Mouse (Mus musculus) heart, embryonic 14.5 days (tissue): ENCODE measurements around the gene Clcn1. TPM values are rescaled to one million over a fixed set of nuclear protein-coding genes. Genes with fewer than 3 reads are reported as not detected.

Experiments
- ATAC-seq: fragments of 200-750 bp; cut with Nextera tagmentation; 2 replicates; pipeline ENCODE4 v1.8.0; 2017; ENCODE audit warnings: low read depth, moderate TSS enrichment; ENCODE audit not compliant: insufficient number of reproducible peaks, insufficient read depth, low FRiP score
- H3K27ac ChIP-seq, 2 experiments: fragments of 200-500 bp in 1 of 2; fragments of 300-500 bp in 1 of 2; sonication (generic) in 1 of 2; replicated peaks in 1 of 2; 2 replicates each; pipeline ENCODE4 v1.5.1; 2012 to 2014; ENCODE audit warnings: low read depth in 2 of 2, low read length in 2 of 2, control low read depth in 1 of 2, mild to moderate bottlenecking in 1 of 2, mixed read lengths in 1 of 2; ENCODE audit not compliant: control insufficient read depth in 1 of 2, insufficient read depth in 1 of 2
- H3K27me3 ChIP-seq: fragments of 300-500 bp; sonication (generic); 2 replicates; pipeline ENCODE4 v1.6.1; 2014; ENCODE audit warnings: mild to moderate bottlenecking, low read length, control low read depth; ENCODE audit not compliant: control insufficient read depth, insufficient read depth
- H3K36me3 ChIP-seq: fragments of 300-500 bp; sonication (generic); 2 replicates; pipeline ENCODE4 v1.6.1; 2014; ENCODE audit warnings: mild to moderate bottlenecking, control low read depth, low read length, mixed read lengths; ENCODE audit not compliant: control insufficient read depth, insufficient read depth
- H3K4me1 ChIP-seq, 2 experiments: fragments of 200-500 bp in 1 of 2; fragments of 300-500 bp in 1 of 2; sonication (generic) in 1 of 2; 2 replicates each; pipeline ENCODE4 v1.6.1; 2012 to 2014; ENCODE audit warnings: low read length in 2 of 2, control low read depth in 1 of 2, mixed read lengths in 1 of 2; ENCODE audit not compliant: control insufficient read depth in 2 of 2, insufficient read depth in 2 of 2
- H3K4me2 ChIP-seq: fragments of 300-500 bp; sonication (generic); 2 replicates; pipeline ENCODE4 v1.6.1; 2014; ENCODE audit warnings: mild to moderate bottlenecking, low read length
- H3K4me3 ChIP-seq, 2 experiments: fragments of 200-500 bp in 1 of 2; fragments of 300-500 bp in 1 of 2; sonication (generic) in 1 of 2; 2 replicates each; pipeline ENCODE4 v1.5.1; 2012 to 2014; ENCODE audit warnings: low read length in 2 of 2, mild to moderate bottlenecking in 2 of 2, control low read depth in 1 of 2, low read depth in 1 of 2, moderate library complexity in 1 of 2; ENCODE audit not compliant: control insufficient read depth in 1 of 2, insufficient read depth in 1 of 2
- H3K9ac ChIP-seq: fragments of 300-500 bp; sonication (generic); 2 replicates; pipeline ENCODE4 v1.6.1; 2014; ENCODE audit warnings: mild to moderate bottlenecking, low read length
- H3K9me3 ChIP-seq: fragments of 300-500 bp; sonication (generic); 2 replicates; pipeline ENCODE4 v1.6.1; 2016; ENCODE audit warnings: low read length, control low read depth; ENCODE audit not compliant: control insufficient read depth
- WGBS: fragments of 180-500 bp; shearing (Covaris S2); extraction: QIAGEN DNeasy Blood & Tissue Kit; methylation state at CpG from one replicate; pipeline ENCODE4 v1.1.7; 2014; 5-methylcytosine and 5-hydroxymethylcytosine counted together
- polyA plus RNA-seq: library from polyadenylated mRNA; unstranded; fragments of >200 nt; fragmentation: Nextera tagmentation; extraction: Ambion mirVana; gene quantifications from 2 replicates; pipeline ENCODE4 v1.2.1, GENCODE M21; 2014

Clcn1 gene
- polyA plus RNA-seq, 1 experiment from 2014 or later, result 0.86 TPM

DNA sequence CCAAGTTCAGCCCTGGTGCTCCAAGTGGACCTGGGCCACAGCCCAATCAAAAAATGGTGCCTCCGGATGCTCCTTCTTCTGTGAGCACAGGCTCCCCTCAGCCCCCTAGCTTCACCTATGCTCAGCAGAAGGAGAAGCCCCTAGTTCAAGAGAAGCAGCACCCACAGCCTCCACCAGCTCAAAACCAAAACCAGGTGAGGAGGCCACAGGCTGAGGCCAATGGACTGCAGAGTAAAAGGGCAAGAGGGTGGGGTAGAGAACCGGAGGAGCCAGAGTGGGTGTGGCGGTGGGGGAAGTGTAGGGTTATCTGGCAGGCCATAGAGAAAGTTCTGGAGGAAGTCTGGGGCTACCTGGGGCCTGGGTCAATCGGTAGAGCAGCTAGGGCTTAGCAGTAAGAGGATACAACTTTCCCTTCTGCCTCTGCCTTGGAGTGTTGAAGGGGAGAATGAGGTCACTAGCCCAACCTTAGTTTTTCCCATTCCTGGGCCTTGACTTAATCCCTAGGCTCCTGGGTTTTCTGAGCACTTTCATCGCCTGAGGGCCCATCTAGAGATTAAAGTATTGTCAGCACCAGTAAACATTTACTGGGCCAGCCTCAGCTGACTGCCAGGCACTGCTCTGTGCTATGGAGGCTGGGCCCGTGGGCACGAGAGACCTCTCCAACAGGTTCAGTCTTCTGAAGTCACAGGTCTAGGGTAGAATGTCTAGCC is 65.4 kb downstream of the Clcn1 start:
- Histone ChIP-seq H3K9me3 (no peaks in the 10 kb centered on the region), H3K4me1 (peaks cover 41 to 66% of the 10 kb centered on the region in 2 experiments), H3K4me3 (peak overlapping the region; percentile 73 to 98), H3K27ac (peak overlapping the region; percentile 58 to 99), H3K4me2 (peak overlapping the region; percentile 96), H3K36me3 (peaks cover 54% of the 10 kb centered on the region), H3K9ac (peak overlapping the region; percentile 98), H3K27me3 (no peaks in the 10 kb centered on the region)
- ATAC-seq, result no peak
- WGBS, result 27% methylated on average over 7 of the region's 7 CpGs

DNA sequence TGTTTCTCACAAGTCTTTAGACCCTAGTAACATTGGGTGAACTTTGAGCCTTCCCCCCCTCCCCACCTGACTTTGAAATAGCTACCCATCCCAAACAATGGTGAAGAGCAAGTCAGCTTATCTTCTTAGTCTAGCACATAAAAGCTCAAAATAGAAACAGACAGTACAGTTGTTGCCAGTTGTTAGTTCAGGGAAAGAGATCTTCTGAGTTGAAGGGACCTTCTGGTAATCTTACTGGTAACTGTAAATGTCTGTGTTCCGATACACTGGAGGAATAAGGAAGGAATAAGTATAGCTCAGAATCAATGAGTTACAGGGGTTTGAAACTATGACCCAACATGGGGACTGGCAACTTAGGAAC is 66.0 kb downstream of the Clcn1 start:
- H3K9me3 ChIP-seq, result no peaks in the 10 kb centered on the region
- no peak for ATAC-seq
- no peaks in the 10 kb centered on the region for H3K27me3 ChIP-seq
- H3K4me2 ChIP-seq, result peak overlapping the region; percentile 96
- peaks cover 41 to 70% of the 10 kb centered on the region in 2 experiments for H3K4me1 ChIP-seq
- WGBS, result 75% methylated on average over 1 of the region's 1 CpGs
- H3K27ac ChIP-seq, result peak overlapping the region; percentile 58 to 99
- peaks cover 59% of the 10 kb centered on the region for H3K36me3 ChIP-seq
- H3K4me3 ChIP-seq, result peak overlapping the region; percentile 73 to 98
- peak overlapping the region; percentile 98 for H3K9ac ChIP-seq

DNA sequence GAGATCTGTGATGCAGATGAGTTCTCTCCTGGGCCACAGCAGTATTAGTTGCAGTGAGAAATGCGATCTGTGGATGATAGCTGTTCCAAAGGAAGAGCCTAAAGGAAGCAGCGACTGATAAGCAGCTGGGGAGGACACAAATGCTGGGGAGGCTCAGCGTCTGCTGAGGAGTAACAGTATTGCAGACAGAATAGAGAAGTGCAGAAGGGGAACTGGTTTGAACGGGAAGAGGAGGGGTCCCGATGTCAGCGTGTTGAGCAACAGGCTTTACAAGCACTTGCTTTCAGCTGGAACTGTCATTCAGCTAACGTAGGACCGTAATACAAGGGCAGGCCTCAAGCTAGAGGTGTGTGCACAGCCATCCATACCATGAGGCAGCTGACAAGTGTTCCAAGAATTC is 66.7 kb downstream of the Clcn1 start:
- Histone ChIP-seq H3K27me3 (no peaks in the 10 kb centered on the region), H3K4me2 (peak overlapping the region; percentile 96), H3K36me3 (peaks cover 66% of the 10 kb centered on the region), H3K4me3 (peak overlapping the region; percentile 8 to 98; a peak in 3 of 4 replicates), H3K9ac (peak overlapping the region; percentile 98), H3K27ac (peak overlapping the region; percentile 48 to 99), H3K9me3 (no peaks in the 10 kb centered on the region), H3K4me1 (peaks cover 44 to 78% of the 10 kb centered on the region in 2 experiments)
- ATAC-seq, result no peak
- WGBS, result 32% methylated on average over 8 of the region's 8 CpGs

DNA sequence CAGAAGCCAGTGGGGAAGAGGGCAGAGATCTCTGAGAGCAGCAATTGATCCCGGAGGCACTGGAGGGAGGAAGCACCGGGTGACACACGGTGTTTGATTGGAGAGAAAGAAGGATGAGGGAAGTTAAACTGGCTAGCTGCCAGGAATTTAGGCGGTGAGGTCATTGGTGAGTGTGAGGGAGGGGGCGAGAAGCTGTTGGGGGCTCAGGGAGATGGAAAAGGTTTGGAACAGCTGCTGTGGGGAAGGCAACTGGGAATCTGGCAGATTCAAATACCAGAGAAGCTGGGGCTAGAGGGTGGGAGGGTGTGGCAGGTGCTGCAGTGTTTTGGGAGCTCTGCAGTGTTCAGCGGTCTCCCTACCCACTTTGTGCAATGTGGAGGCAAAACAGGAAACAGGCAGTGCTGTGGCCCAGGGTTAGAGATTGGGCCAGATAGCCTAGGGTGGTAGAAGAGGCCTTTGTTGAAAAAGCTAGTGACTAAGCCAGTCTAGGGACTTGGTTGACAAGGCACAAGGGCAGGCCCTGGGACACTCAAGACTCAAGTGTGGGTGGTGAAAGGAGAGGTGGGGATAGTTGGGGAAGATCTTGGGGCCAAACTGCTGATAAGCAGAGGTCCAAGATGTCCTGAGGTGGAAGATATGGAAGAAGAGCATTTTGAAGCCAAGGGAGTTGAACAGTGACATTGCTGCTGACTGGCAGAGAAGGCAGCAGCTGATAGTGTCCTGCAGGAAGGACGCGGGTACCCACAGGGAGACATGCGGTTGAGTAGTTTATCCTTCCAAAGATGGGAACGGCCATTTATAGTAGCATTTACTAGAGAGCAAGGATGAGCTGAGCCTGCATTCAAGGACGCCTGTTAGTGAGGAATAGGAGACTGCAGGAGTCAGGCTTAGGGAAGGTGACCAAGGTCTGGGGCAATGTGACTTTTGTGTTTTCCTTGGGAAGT is 67.9 kb downstream of the Clcn1 start:
- Histone ChIP-seq H3K9me3 (no peaks in the 10 kb centered on the region), H3K9ac (peak overlapping the region; percentile 67), H3K27ac (peak overlapping the region; percentile 48 to 99), H3K36me3 (peaks cover 78% of the 10 kb centered on the region), H3K27me3 (no peaks in the 10 kb centered on the region), H3K4me2 (peak overlapping the region; percentile 96), H3K4me1 (peaks cover 50 to 79% of the 10 kb centered on the region in 2 experiments), H3K4me3 (peak overlapping the region; percentile 20 to 98)
- ATAC-seq, result no peak
- 13% methylated on average over 11 of the region's 11 CpGs for WGBS

DNA sequence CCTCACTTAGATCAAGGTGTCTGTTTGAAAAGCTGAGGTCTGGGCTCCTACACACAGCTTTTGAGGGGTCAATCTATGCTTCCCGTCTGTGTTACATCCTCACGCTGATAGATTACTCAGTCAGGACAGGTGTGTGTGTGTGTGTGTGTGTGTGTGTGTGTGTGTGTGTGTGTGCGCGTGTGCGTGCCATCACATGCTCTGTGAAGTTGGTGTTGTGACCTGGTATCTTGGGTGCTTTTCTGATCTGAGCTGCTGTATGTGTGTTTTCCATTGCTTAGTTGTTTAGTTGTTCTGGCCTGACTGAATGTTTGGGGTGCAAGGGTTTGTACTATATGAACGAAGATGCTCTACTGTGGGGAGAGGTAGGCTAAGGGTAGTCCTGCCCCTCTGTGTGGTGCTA is 68.9 kb downstream of the Clcn1 start:
- no peak overlapping the region for H3K4me3 ChIP-seq

DNA sequence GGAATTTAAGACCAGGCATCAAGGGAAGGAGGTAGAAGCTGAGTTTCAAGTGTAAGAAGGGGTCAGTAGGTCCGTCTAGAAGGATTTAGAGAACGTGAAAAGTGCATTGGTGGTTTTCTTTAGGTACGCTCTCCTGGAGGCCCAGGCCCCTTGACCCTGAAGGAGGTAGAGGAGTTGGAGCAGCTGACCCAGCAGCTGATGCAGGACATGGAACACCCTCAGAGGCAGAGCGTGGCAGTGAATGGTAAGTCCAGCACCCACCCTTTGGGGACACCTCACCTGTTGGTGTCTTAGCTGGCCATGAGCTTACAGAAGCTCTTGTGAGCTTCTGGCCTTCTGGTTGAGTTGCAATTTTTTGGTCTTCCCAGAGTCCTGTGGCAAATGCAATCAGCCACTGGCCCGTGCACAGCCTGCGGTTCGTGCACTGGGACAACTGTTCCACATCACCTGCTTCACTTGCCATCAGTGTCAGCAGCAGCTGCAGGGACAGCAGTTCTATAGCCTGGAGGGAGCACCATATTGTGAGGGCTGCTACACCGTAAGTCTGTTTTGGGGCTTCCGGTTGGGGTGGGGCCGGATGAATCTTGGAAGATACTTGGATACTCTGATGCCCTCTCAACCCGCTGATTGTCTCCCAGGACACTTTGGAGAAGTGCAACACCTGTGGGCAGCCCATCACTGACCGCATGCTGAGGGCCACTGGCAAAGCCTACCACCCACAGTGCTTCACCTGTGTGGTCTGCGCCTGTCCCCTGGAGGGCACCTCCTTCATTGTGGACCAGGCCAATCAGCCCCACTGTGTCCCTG is 69.5 kb downstream of the Clcn1 start:
- H3K4me2 ChIP-seq, result no peak overlapping the region
- H3K4me1 ChIP-seq, result peaks cover 58 to 86% of the 10 kb centered on the region in 2 experiments
- no peak overlapping the region for H3K4me3 ChIP-seq
- 90% methylated on average over 13 of the region's 13 CpGs for WGBS
- H3K9ac ChIP-seq, result 0 out of 2 replicates have a peak overlapping the region, but pooled peaks have one; percentile 67
- ATAC-seq, result no peak
- no peak overlapping the region; a peak in 1 of 4 replicates for H3K27ac ChIP-seq
- no peaks in the 10 kb centered on the region for H3K9me3 ChIP-seq
- no peaks in the 10 kb centered on the region for H3K27me3 ChIP-seq
- peaks cover 95% of the 10 kb centered on the region for H3K36me3 ChIP-seq

More for the DNA sequence above, 68.9 kb downstream of the Clcn1 start:
- Histone ChIP-seq H3K27ac (peak overlapping the region in 1 of 2 experiments; percentile 99; a peak in 2 of 4 replicates), H3K9me3 (no peaks in the 10 kb centered on the region), H3K36me3 (peaks cover 88% of the 10 kb centered on the region), H3K4me1 (peaks cover 58 to 88% of the 10 kb centered on the region in 2 experiments), H3K9ac (peak overlapping the region; percentile 67; the same call in 1 of the 2 replicates), H3K4me2 (peak overlapping the region; percentile 96; the same call in 1 of the 2 replicates), H3K27me3 (no peaks in the 10 kb centered on the region)
- WGBS, result 92% methylated on average over 6 of the region's 6 CpGs
- ATAC-seq, result no peak

DNA sequence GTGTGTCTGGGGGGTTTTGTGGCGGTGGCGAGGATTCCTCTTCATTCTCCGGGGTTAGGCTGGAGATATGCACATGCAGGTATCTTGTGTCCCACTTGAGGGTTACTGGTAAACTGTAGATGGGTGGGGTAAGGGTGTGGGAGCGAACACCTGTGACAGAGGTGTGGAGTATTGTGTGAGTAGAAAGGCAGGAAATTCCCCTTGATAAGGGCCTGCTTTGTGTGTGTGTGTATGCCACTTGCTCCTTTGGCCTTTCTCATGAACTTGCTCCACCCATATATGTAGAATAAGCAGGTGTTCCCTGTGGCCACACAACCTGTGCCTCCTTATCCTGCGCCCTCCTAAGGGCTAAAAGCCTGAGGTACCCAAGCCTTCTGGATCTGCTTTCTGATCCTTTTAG is 70.4 kb downstream of the Clcn1 start:
- Histone ChIP-seq H3K9ac (no peak overlapping the region), H3K9me3 (no peaks in the 10 kb centered on the region), H3K27ac (peak overlapping the region in 1 of 2 experiments; percentile 52; a peak in 1 of 4 replicates), H3K4me2 (no peak overlapping the region), H3K27me3 (no peaks in the 10 kb centered on the region), H3K4me1 (peaks cover 51 to 80% of the 10 kb centered on the region in 2 experiments), H3K4me3 (no peak overlapping the region), H3K36me3 (peaks cover 93% of the 10 kb centered on the region)
- no peak for ATAC-seq
- 88% methylated on average over 5 of the region's 5 CpGs for WGBS
